Mouse (Mus musculus) CD4-positive, CD25-positive, alpha-beta regulatory T cell, adult 2 months (primary cell): ENCODE data around the gene Tmem132c.

Source experiments
- DNase-seq: peaks from one replicate; pipeline ENCODE4 v3.0.0-alpha.2; 2012; ENCODE audit warnings: low read depth, low spot score

Tmem132c gene

GRCm38 (mm10) chr5:127595676-127596075 is 354.1 kb downstream of the Tmem132c start:
- no peak for DNase-seq

GRCm38 (mm10) chr5:127596862-127597261 is 355.3 kb downstream of the Tmem132c start:
- no peak for DNase-seq

GRCm38 (mm10) chr5:127602996-127603395 is 361.4 kb downstream of the Tmem132c start:
- no peak for DNase-seq

GRCm38 (mm10) chr5:127607507-127607906 is 365.9 kb downstream of the Tmem132c start:
- DNase-seq: no peak

- DNase-seq: no peak
Observed at GRCm38 (mm10) chr5:127609191-127609714, 367.6 kb downstream of the Tmem132c start.

- DNase-seq: no peak
Observed at GRCm38 (mm10) chr5:127610787-127611509, 369.3 kb downstream of the Tmem132c start.

GRCm38 (mm10) chr5:127611881-127612280 is 370.3 kb downstream of the Tmem132c start:
- DNase-seq: no peak

GRCm38 (mm10) chr5:127612397-127612796 is 370.8 kb downstream of the Tmem132c start:
- DNase-seq: no peak
